Mouse (Mus musculus) WW6 (cell line): ENCODE data around the gene Cox11.

ENCODE experiments used
- DNase-seq: peaks from one replicate; pipeline ENCODE4 v3.0.0-alpha.2; 2013; ENCODE audit warnings: low read depth, low spot score

The Cox11 gene

GRCm38 (mm10) chr11:90637440-90638311, at the start of gene Cox11, which contains the start of gene Stxbp4:
Gene Cox11, plus strand, starts transcription at chr11:90638173.
Gene Stxbp4, minus strand, starts transcription at chr11:90638084.
- DNase-seq = peak; percentile 95

GRCm38 (mm10) chr11:90590996-90591395, 47.0 kb upstream of the Cox11 start:
- DNase-seq = no peak

GRCm38 (mm10) chr11:90595826-90596225, 42.1 kb upstream of the Cox11 start:
- DNase-seq = no peak

GRCm38 (mm10) chr11:90603066-90603465, 34.9 kb upstream of the Cox11 start:
- no peak for DNase-seq

GRCm38 (mm10) chr11:90612118-90612517, 25.9 kb upstream of the Cox11 start:
- DNase-seq = no peak

GRCm38 (mm10) chr11:90614743-90615142, 23.2 kb upstream of the Cox11 start:
- DNase-seq = no peak

- no peak for DNase-seq
These were observed 21.5 kb upstream of the Cox11 start for GRCm38 (mm10) chr11:90616431-90616830.

- no peak for DNase-seq
These were observed 15.9 kb upstream of the Cox11 start for GRCm38 (mm10) chr11:90622044-90622443.

- no peak for DNase-seq
These were observed 15.5 kb upstream of the Cox11 start for GRCm38 (mm10) chr11:90622500-90622899.

GRCm38 (mm10) chr11:90623477-90623876, 14.5 kb upstream of the Cox11 start:
- DNase-seq = no peak

- no peak for DNase-seq
These were observed 12.8 kb upstream of the Cox11 start for GRCm38 (mm10) chr11:90625174-90625573.

- no peak for DNase-seq
These were observed 10.2 kb upstream of the Cox11 start for GRCm38 (mm10) chr11:90627751-90628150.

- no peak for DNase-seq
These were observed 5.5 kb upstream of the Cox11 start for GRCm38 (mm10) chr11:90632480-90632879.

- no peak for DNase-seq
These were observed 3.3 kb upstream of the Cox11 start for GRCm38 (mm10) chr11:90634661-90635060.

- peak; percentile 53 for DNase-seq
These were observed 398 bp downstream of the Cox11 start for GRCm38 (mm10) chr11:90638312-90638830.

GRCm38 (mm10) chr11:90649777-90650176, 11.8 kb downstream of the Cox11 start:
- no peak for DNase-seq

GRCm38 (mm10) chr11:90650231-90650885, 12.4 kb downstream of the Cox11 start:
- no peak for DNase-seq

GRCm38 (mm10) chr11:90652603-90653002, 14.6 kb downstream of the Cox11 start:
- no peak for DNase-seq

GRCm38 (mm10) chr11:90657527-90657926, 19.6 kb downstream of the Cox11 start:
- no peak for DNase-seq

- DNase-seq = no peak
These were observed 22.7 kb downstream of the Cox11 start for GRCm38 (mm10) chr11:90660662-90661061.

- DNase-seq = no peak
These were observed 25.1 kb downstream of the Cox11 start for GRCm38 (mm10) chr11:90663052-90663451.

GRCm38 (mm10) chr11:90663618-90664297, 25.8 kb downstream of the Cox11 start:
- DNase-seq = no peak
